Mouse (Mus musculus) lung, embryonic 14.5 days (tissue): ENCODE data around the gene Magi2. TPM values are rescaled to one million over a fixed set of nuclear protein-coding genes. Genes with fewer than 3 reads are reported as not detected.

ENCODE experiments used
- ATAC-seq: fragments of 200-750 bp; cut with Nextera tagmentation; 2 replicates; pipeline ENCODE4 v1.8.0; 2017; ENCODE audit warnings: mild to moderate bottlenecking, moderate TSS enrichment, moderate library complexity; ENCODE audit not compliant: insufficient read depth
- DNase-seq: peaks from one replicate; pipeline ENCODE4 v3.0.0-alpha.2; 2015
- H3K27ac ChIP-seq: fragments of 300-500 bp; sonication (generic); 2 replicates; pipeline ENCODE4 v1.5.1; 2014; ENCODE audit warnings: low read depth, mild to moderate bottlenecking, moderate library complexity
- H3K27me3 ChIP-seq: fragments of 300-500 bp; sonication (generic); 2 replicates; pipeline ENCODE4 v1.6.1; 2014; ENCODE audit warnings: low read length, control low read depth; ENCODE audit not compliant: insufficient read depth
- H3K36me3 ChIP-seq: fragments of 300-500 bp; sonication (generic); 2 replicates; pipeline ENCODE4 v1.6.1; 2014; ENCODE audit warnings: control low read depth; ENCODE audit not compliant: insufficient read depth
- H3K4me1 ChIP-seq: fragments of 300-500 bp; sonication (generic); 2 replicates; pipeline ENCODE4 v1.6.1; 2014; ENCODE audit warnings: antibody characterized with exemption, control low read depth; ENCODE audit not compliant: insufficient read depth
- H3K4me2 ChIP-seq: fragments of 300-500 bp; sonication (generic); 2 replicates; pipeline ENCODE4 v1.6.1; 2014; ENCODE audit warnings: mild to moderate bottlenecking
- H3K4me3 ChIP-seq: fragments of 300-500 bp; sonication (generic); 2 replicates; pipeline ENCODE4 v1.5.1; 2014; ENCODE audit warnings: low read depth, low read length
- H3K9ac ChIP-seq: fragments of 300-500 bp; sonication (generic); 2 replicates; pipeline ENCODE4 v1.6.1; 2014
- H3K9me3 ChIP-seq: fragments of 300-500 bp; sonication (generic); 2 replicates; pipeline ENCODE4 v1.6.1; 2016; ENCODE audit warnings: low read depth, low read length, control low read depth
- CTCF ChIP-seq: IDR thresholded peaks from 2 replicates; pipeline ENCODE4 v1.5.1; 2016; ENCODE audit warnings: antibody characterized with exemption, low read depth
- WGBS: fragments of 180-500 bp; shearing (Covaris S2); extraction: QIAGEN DNeasy Blood & Tissue Kit; methylation state at CpG from one replicate; pipeline ENCODE4 v1.1.7; 2014; 5-methylcytosine and 5-hydroxymethylcytosine counted together
- polyA plus RNA-seq: library from polyadenylated mRNA; unstranded; fragments of >200 nt; fragmentation: Nextera tagmentation; extraction: Ambion mirVana; gene quantifications from 2 replicates; pipeline ENCODE4 v1.2.1, GENCODE M21; 2014

Magi2 gene
- polyA plus RNA-seq, 1 experiment from 2014 or later = 2.4 TPM

DNA sequence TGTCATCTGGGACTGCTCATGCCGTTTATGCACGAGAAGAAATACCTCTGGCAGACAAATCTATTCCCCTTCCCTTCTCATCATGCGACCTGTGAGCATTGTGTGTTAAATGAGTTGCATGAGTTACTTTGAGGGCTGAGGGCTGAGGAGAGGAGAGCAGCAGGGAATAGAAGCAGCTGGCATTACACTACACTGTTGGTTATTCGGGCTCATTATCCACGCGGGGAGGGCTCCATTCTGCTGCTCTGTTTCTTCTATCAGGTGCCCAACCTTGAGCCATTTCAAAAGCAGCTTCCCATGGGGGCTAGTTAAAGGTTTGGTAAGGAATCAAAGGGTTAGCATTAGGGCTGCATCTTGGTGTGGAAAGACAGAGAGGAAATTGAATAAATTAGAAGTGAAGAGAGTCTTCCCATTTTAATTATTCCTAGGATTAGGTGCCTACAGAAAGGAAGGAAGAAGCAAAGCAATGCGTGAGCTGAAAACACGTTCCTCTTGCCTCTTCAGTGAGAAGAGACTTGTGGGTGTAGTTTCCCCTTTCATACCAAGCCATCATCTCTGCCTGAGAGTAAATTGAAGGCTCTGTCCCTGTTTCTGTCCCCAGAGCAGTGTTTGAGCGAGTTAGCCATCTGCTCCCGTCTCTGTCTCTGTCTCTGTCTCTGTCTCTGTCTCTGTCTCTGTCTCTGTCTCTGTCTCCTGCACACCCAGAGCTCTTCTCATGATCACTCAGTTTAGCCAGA, 1396.2 kb downstream of the Magi2 start:
- no peak overlapping the region for H3K27ac ChIP-seq
- no peaks in the 10 kb centered on the region for H3K9me3 ChIP-seq
- no peaks in the 10 kb centered on the region for H3K36me3 ChIP-seq
- 61% methylated on average over 10 of the region's 10 CpGs for WGBS
- H3K9ac ChIP-seq = no peak overlapping the region
- no peaks in the 10 kb centered on the region for H3K4me1 ChIP-seq
- no peak overlapping the region for H3K4me3 ChIP-seq
- TF ChIP-seq CTCF = no peak
- no peaks in the 10 kb centered on the region for H3K27me3 ChIP-seq
- no peak overlapping the region for H3K4me2 ChIP-seq
- ATAC-seq = no peak
- no peak for DNase-seq

DNA sequence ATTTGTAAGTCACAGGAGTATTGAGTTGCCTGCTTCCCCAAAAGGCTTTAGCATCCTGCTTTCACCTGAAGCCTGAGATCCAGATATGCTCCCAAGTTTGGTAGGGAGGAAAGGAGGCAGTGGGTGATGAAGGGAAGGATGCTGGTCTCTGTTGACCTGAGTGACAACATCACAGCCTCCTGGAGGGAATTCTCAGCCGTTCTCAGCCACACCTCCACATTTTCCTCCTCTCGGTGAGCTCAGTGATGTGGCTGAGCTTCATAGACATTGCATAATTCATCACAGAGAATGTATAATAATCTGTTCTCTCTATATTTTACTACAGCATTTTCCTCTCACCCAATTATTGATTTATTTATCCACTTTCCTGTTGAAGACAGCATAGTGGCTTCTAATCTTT, 1398.3 kb downstream of the Magi2 start:
- Histone ChIP-seq H3K9me3 (no peaks in the 10 kb centered on the region), H3K36me3 (no peaks in the 10 kb centered on the region), H3K4me3 (no peak overlapping the region), H3K27ac (no peak overlapping the region), H3K9ac (no peak overlapping the region), H3K27me3 (no peaks in the 10 kb centered on the region), H3K4me2 (no peak overlapping the region), H3K4me1 (no peaks in the 10 kb centered on the region)
- no peak for TF ChIP-seq CTCF
- ATAC-seq = no peak
- no peak for DNase-seq
- WGBS = 51% methylated on average over 2 of the region's 2 CpGs

DNA sequence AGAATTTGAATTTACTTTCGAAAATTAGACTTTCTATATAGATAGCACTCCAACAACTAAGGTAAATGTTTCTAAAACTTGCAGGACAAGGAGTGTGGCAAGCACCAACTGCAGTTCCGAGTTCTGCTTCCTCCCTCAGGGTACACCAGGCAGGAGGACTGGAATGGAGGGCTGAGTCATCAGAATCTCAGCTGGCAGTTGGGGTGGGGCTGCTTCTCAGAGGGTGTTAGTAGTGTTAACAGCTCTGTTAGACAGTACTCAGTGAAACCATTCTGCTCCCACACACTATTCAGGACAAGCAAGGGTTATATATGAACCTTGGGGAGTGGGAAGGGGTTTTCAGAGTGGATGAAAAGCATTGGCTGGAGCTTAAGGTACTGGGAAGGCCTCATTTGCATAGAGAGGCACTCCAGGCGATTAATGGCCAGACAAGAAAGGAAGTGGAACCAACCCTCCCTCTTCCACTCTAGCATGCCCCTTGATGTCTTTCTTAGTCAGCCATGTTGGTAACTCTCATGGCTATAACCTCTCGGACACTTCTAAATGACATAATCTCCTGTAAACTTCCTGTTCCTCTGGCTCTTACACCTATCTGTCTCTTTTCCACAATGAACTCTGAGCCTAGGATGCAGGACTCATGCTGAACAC, 1402.2 kb downstream of the Magi2 start:
- Histone ChIP-seq H3K36me3 (no peaks in the 10 kb centered on the region), H3K4me3 (no peak overlapping the region), H3K9ac (no peak overlapping the region), H3K4me1 (no peaks in the 10 kb centered on the region), H3K27me3 (no peaks in the 10 kb centered on the region), H3K9me3 (no peaks in the 10 kb centered on the region), H3K27ac (no peak overlapping the region), H3K4me2 (no peak overlapping the region)
- TF ChIP-seq CTCF = no peak
- WGBS = 60% methylated on average over 4 of the region's 4 CpGs
- ATAC-seq = no peak
- no peak for DNase-seq

DNA sequence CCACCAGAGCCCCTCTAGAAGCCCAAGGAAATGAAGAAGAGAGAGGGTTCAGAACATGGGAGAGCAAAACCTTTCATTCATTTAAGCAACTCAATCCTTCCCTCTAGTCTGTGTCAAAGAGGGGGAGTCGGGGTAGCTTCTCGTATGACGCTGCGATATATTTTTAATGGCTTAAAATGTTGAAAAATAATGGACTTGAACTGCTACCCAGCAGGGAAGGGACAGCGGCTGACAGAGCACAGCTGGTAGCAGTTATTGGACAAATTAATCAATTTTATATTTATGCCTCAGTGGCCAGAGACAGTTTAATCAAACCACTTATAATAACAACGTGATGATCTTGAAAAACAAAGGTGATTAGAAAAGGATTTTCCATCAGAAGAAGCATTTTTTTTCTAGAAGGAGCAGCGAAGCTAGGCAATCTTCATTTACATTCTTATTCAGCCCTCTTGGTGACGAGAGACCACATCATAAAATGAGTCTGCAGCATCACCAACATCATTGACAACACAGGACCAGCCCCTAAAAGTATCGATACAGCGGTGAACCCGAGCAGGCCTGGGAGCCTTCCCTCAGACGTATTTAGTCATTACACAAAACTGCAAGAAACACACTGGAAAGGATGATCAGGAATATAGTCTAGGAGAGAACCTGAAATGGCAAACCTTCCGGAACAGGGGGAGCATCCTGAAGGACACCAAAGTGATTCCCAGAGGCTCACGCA, 1407.4 kb downstream of the Magi2 start:
- no peaks in the 10 kb centered on the region for H3K27me3 ChIP-seq
- H3K27ac ChIP-seq = no peak overlapping the region
- no peak overlapping the region for H3K4me3 ChIP-seq
- no peak for TF ChIP-seq CTCF
- WGBS = 58% methylated on average over 14 of the region's 14 CpGs
- H3K9ac ChIP-seq = no peak overlapping the region
- no peaks in the 10 kb centered on the region for H3K9me3 ChIP-seq
- no peaks in the 10 kb centered on the region for H3K36me3 ChIP-seq
- no peaks in the 10 kb centered on the region for H3K4me1 ChIP-seq
- no peak overlapping the region for H3K4me2 ChIP-seq
- no peak for DNase-seq
- no peak for ATAC-seq

DNA sequence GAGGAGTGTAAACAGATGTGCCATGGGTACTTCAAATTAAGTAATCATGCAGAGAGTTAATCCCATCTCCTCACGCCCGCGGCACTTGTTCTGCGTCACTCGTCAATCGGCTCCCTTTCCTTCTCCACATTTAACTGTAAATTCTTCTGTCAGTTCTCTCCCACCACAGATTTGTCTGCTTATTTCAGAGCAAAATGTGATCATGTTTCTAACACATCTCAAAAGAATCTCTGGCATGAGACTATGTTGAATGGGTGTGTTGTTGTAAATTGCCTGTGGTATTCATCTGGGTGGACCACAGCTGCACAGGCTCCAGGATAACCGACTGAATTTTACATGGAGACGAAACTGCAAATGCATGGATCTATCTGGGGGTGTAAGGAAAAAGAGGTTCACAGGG, 1408.0 kb downstream of the Magi2 start:
- Histone ChIP-seq H3K4me1 (no peaks in the 10 kb centered on the region), H3K4me3 (no peak overlapping the region), H3K4me2 (no peak overlapping the region), H3K27ac (no peak overlapping the region), H3K9ac (no peak overlapping the region), H3K27me3 (no peaks in the 10 kb centered on the region), H3K9me3 (no peaks in the 10 kb centered on the region), H3K36me3 (no peaks in the 10 kb centered on the region)
- WGBS = 59% methylated on average over 8 of the region's 8 CpGs
- DNase-seq = no peak
- no peak for TF ChIP-seq CTCF
- no peak for ATAC-seq

DNA sequence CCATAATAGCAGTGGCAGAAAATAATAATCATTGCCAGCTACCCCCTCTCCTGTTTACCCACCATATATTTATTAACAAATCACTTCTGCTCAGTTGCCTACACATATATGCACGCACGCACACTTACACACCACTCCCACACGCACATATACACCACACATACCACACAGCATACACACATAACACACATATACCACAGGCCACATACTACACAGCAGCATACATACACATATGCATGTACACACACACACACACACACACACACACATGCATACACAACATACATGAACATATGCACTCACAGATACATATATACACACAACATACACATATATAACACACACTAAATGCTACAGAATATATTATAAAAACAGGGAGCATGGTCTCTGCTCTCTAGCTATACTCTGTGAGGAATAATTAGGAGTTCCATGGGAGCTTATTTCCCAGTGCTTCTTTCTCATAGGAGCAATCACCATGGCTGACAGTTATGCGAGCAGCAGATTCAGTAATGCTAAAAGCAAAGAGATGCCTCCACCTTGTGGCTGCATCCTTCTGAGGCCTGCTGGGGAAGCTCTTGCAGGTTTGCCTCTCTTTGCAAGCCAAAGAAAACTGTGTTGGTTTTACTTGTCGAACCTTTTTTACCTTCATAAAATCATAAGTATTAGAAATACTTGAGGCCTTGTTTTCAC, 1410.6 kb downstream of the Magi2 start:
- H3K4me2 ChIP-seq = no peak overlapping the region
- TF ChIP-seq CTCF = peak; percentile 54
- H3K4me3 ChIP-seq = no peak overlapping the region
- no peak overlapping the region for H3K27ac ChIP-seq
- no peak overlapping the region for H3K9ac ChIP-seq
- 71% methylated on average over 5 of the region's 5 CpGs for WGBS
- no peaks in the 10 kb centered on the region for H3K27me3 ChIP-seq
- H3K9me3 ChIP-seq = no peaks in the 10 kb centered on the region
- no peaks in the 10 kb centered on the region for H3K4me1 ChIP-seq
- ATAC-seq = peak; percentile 38; the same call in 1 of the 2 replicates
- H3K36me3 ChIP-seq = no peaks in the 10 kb centered on the region
- DNase-seq = peak; percentile 59

DNA sequence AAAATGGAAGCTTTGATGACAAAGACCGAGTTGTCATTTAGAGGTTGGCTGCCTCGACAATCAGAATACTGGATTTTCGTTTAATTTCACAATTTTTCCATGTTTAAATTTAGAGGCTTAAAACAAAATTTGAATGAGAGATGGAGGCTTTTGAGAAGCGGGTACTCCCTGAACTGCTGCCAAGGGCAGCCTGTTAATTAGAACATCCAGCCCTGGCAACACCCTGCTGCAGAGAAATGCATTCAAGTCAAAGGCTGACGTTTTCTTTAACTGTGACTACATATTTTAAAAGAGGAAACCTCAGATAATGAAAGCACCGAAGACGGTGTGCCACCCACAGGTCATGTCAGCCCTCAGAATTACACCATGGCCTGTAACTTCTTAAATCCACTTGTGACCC, 1415.4 kb downstream of the Magi2 start:
- ATAC-seq = no peak
- H3K4me3 ChIP-seq = no peak overlapping the region
- H3K4me1 ChIP-seq = no peaks in the 10 kb centered on the region
- H3K27me3 ChIP-seq = no peaks in the 10 kb centered on the region
- no peak overlapping the region for H3K9ac ChIP-seq
- 59% methylated on average over 7 of the region's 7 CpGs for WGBS
- no peak for DNase-seq
- no peak overlapping the region for H3K27ac ChIP-seq
- no peaks in the 10 kb centered on the region for H3K9me3 ChIP-seq
- H3K4me2 ChIP-seq = no peak overlapping the region
- no peak for TF ChIP-seq CTCF
- H3K36me3 ChIP-seq = no peaks in the 10 kb centered on the region
